Mouse (Mus musculus) retina, postnatal 7 days (tissue): ENCODE results near the gene Nr2f1.
"Not testable (repeated sequence)": the region's sequence is repeated elsewhere in the genome, so short reads cannot be mapped to it uniquely, and the experiment has no call there.

Source experiments
- DNase-seq: peaks from one replicate; pipeline ENCODE4 v3.0.0-alpha.2; 2012; ENCODE audit warnings: low read depth, low spot score

Nr2f1 gene

DNA sequence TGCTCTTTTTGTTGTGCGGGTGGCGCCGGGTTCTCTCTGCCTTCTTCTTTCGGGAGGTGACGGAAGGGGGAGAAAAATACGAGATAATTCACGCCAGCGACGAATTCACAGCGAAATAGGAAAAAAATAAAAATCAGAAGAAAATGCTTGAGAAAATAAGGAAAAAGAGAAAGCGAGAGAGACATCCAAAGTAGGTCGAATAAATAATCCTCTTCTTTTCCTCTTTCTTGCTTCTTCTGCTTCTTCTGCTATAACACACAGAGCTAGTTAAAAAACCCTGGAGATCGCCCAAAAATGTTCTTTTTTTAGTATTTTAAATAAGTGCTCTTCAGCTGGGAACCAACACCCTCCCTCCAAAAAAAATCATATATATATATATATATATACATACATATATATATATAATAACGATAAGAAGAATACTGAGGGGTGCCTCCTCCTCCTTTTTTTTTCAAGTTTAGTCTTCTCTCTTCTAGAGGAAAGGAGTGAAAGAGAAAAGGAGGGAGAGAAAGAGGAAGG is at the start of gene Nr2f1:
Gene Nr2f1 (minus strand): TSS at position 116 of the 519 bp plus-strand sequence.
- no peak for DNase-seq

DNA sequence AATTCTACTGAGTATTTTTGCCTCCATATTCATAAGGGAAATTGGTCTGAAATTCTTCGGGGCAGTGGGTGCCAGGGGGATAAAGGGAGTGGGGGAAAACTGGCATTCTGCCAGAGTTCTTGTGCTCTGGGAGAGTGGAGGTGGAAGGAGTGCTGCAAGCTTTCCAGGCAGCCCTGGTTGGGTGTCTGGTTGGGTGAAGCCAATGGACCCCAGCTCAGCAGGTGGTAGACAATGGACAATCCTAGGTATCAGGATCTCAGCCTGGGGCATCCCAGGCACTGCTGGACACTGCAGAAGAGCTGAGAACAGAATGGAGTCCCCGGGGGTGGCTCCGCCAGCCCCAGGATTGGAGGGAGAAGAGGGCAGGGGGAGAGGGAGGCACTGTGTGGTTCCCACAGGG is 22.1 kb upstream of the Nr2f1 start:
- no peak for DNase-seq

DNA sequence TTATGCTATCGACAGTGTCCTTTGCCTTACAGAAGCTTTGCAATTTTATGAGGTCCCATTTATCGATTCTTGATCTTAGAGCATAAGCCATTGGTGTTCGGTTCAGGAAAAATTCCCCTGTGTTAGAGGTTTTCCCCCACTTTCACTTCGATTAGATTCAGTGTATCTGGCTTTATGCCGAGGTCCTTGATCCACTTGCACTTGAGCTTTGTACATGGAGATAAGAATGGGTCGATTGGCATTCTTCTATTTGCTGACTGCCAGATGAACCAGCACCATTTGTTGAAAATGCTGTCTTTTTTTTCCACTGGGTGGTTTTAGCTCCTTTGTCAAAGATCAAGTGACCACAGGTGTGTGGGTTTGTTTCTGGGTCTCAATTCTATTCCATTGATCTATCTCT is 20.7 kb upstream of the Nr2f1 start:
- DNase-seq = not testable (repeated sequence)

DNA sequence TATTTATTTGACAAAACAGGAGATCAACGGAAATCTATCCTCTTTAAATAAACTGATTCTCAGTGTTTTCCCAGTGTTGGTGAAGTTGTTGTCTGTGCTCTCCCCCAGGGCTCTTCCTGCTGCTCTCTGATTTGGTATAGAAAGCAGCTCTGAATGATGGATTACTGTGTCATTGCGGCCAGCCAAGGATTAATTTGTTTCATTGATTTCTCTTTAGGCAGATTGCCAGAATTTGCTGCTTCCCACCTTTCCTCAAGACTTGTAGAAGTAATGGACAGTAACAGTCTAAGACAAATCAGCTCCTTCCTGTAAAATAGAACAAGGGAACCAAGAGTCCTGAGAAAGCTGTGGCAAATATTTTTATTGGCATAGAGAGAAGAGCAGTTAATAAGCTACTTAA is 15.7 kb upstream of the Nr2f1 start:
- DNase-seq = no peak

DNA sequence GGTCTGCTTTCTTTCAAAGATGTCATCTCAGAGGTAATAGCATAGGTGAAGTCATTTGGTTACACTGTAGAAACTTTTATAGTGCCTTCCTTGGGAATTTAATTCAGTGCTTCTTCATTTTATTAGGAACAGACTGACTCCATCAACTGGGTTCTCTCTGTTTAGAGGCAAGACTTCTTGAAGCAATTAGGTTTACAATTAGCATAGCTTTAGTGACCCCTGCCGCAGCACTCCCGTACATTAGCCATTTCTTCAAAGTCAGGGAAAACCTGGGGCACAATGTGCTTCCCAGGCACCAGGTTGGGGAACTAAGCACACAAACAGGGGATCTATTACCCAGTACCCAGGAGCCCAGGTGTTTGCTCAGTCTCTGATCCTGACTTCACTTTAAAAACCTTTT is 13.6 kb upstream of the Nr2f1 start:
- no peak for DNase-seq

DNA sequence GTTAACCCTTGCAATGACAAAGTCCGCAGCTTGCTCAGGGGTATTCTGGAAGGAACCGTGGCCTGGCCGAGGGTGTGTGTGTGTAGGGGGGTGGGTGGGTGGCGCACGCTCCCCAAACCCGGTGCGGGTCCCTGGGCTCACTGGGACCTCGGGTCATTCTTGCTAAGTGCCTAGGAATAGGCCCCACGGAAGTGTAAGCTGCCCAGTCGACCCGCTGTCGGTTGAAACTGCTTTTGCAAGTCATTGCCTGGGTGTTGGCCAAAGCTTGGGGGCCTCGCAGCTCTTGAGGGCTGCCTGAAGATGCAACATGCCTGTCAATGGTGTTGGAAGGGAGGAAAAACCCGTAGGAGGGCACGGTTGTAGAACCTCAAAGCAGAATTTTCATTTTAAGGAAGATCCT is 12.6 kb upstream of the Nr2f1 start:
- no peak for DNase-seq

DNA sequence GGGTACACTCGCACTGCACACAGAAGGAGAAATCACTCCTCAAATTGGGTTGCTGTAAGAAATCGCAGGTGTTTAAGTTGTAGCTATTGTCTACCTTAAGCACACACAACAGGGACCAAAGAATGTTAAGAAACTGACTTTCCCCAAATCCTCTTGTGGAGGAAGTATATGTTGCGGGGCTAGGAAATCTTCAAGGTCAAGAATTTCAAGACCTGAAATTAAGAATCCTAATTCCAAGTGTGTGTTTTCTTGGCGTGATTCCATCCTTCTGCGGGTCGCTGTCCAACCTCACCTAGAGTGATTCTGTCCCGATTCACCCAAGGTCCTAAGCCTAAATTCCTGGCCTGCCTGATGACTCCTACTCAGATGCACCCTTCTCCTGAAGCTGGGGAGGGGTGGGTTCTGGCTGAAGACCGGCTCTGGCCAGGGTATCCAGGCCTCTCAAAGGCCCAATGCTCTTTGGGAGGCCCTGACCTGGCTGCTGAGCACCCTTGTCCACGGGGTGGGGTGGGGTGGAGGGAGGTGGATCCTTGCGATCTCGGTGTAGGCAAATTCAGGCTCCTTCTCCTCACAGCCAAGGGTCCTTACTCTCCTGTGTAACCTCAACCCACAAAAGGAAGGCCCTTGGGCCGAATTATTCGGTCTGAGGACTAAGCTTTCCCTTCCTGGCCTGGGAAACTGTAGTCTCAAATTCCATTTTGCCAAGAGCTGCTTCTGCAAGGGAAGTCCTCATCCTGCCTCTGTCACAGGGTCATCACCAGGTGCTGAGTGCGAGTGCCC is 11.9 kb upstream of the Nr2f1 start:
- DNase-seq = no peak

DNA sequence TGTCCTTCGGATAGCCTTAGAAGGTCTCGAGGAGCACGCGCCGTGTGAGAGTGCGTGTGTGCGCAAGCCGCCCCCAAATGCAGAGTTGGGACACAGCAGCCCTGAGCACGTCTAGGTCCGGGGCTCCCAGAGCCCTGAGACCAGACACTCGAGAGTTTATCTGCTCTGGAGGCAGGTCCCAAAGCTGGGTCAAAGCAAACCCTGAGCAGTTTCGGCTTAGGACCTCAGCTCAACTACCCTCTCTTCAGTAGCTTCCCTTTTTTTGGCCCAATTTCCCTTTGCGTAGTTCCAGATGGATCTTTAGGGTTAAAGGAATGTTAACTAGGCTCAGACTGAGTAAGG is 11.2 kb upstream of the Nr2f1 start:
- DNase-seq = no peak

DNA sequence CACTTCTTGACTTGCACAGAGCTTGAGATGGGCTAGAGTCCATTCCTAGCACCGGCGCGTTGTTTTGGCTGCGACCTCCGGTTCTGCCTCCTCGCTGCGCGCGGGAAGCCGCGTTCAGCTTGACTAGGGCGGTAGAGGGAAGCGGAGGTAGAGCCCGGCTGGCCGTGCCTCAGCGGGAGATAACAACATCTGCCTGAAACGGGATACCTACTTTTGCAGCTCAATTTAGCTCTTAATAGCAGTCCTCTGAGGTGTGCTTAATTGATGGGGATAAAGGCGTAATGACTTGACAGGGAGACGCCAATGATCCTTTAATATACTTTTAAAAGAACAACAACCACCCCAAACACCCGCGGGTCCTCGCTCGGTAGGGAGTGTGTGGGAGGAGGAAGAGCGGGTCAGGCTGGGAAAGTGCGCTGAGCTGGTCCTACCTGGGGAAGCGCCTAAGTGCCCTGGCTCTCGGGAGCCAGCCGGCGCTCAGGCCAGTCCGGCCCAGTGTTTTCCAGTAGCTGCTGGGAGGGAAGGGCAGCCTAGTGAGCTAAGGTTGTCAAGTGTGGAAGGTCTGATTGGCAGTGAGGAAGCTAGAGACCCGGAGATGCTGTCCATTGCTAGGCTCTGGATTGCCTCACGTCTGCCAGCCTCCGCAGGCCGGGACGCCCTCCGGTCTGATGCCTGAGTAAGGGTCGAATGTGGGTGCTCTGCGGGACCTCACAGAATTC is 10.6 kb upstream of the Nr2f1 start:
- no peak for DNase-seq

DNA sequence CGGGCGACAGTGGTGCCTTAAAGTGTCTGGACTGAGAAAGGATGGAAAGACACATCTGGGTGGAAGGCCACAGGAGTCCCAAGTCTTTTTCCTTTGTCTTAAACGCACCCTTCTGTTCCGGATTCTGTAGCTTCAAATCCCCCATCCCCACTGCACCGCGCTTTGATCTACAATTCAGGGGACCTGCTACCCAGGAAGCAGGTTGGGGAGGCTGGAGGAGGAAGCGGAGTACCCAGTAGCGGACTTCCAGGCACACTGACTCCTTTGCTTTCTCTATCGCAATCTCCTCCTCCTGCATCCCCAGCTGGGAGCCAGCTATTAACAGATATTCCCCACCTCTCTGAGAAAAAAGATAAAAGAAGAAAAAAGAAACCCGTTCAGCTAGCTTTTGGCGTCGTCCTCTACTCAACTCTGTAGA is 10.1 kb upstream of the Nr2f1 start:
- no peak for DNase-seq

DNA sequence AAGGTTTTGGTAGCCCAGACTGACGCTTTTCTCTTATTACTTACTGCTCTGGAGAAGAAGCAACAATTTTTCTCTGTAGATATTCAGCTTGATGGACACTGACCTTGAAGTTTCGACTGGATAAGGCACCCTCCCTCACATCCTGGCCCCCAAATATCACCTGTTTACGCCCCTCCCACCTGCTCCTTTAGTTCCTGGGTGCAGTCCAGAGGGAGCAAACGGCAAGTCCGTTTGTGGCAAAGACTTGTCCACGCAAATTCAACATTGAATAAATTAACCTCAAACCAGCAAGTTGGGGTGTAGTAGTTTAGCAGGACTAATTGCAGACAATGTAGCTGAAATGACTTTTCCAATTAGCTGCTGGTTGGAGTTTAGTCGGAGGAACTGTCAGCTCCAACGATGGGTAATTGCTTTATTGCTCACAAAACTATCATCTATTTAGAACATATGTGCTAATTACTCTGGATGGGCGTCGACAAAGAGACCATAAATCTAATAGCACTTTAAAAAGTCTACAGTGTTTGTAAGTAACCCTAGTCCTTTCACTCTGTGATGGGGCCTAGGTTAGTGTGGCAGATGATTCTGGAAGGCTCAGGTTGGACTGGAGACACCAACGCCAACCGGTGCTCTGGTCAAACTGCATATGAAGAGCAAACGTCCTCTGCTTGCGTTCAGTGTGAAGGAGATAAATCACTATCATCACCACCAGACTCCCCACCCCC is 9.3 kb upstream of the Nr2f1 start:
- no peak for DNase-seq

DNA sequence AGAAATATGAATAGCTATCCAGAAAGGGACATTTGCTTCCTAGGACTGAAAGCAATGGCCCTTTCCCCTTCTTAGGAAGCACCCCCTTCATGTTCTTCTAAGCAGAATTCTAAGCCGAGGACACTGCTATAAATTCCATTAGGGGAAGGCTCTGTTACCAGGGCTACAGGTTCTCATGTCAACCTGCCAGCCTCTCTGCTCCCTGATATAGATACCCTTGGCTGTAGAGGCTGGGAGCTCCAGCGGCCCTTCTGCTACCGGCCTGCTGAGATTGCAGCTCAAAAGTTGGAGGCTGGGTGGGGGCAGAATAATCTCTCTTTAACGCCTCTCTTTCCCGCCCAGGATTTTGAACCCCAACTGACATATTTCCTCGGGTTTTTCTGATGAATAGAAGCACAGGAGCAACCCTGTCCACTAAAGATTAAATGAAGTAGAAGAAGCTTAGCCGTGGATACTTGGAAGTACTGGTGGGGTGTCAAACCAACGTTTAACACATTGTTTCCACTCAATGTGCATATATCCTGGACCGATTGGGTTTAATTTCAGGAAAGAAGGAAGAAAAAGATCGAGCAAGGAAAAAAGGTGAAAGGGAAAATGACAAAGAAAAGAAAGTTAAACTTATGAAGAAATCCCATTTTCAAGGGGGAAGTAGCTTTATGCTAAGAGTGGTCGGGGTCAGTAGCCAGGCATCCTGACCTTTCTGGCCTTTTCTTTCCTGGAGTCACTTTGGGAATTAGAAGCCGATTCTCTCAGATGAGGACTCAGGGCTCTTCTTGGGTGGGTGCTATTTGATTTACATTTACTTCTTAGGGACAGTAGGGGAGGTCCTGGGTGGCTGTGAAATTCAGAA is 8.5 kb upstream of the Nr2f1 start:
- no peak for DNase-seq

DNA sequence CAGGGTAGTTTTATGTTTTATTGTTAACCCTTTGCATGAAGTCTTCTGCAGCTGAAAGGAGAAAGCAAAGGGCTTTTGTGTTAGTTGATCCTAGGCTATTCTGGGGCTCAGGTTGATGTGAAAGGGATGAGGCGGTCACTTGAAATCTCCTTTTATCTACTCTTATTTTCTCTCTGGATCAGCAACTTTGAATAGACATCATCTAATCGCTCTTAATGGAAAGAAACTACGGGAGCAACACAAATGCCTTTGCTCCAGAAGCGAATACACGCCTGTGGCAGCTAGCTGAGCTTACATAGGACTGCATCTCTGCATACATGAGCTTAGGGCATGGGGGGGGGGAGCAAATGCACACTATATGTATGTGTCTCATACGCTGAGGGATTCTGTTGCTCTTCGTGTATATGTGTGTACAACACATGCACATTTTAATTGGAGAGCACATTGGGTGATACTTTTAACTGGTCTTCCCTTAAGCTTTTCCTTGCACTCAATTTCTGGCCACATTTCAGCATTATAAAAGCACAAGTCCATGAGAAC is 7.4 kb upstream of the Nr2f1 start:
- no peak for DNase-seq

DNA sequence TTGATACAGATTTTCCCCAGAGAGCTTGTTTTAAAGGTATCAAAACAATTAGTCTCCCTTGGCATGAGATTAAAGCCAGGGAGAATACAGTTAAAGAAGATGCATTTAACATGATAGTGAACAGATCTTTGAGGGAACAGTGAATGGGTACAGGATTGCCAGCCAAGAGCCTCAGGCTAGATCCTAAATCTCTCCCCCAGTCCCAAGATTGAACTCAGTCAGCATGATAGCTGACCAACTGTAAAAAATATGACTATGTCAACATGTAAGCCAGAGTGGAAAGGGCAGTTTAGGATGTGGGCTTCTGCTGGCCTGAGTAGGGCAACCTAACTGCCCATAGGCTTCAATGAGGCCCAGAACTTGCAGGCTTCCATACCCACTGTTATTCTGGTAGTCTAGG is 5.9 kb upstream of the Nr2f1 start:
- DNase-seq = no peak

DNA sequence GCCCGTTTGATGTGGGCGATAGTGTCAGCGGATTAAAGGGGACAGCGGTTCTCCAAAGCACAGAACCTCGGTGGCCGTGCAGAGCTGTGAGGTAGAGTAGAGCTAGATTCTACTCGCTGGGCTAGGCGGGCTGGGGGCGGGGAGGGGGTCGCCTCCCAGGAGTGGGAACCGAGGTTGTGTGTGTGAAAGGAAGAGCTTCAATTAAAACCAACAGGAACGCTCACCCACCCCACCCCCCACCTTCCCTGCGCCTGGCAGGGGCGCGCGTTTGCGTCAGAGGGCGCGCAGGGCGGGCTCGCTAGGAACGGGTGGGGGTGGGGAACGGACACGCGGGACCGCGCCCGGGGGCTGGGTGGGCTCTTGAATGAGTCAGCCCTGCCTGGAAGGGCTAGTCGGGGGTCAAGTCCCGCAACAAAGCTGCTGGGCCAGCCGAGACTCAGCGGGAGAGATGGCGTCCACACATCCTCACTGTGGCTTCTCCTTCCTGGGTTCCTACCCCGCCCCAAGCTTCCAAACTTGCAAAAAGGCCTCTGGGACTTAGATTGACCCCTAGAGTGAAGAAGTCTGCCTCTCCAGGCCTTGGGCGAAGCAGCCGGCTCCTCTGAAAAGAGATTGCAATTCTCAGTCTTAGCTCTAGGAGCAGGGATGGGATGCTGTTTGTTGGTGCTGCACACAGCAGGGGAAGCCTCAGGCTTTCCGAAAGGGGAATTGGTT is 3.9 kb upstream of the Nr2f1 start:
- DNase-seq = no peak

DNA sequence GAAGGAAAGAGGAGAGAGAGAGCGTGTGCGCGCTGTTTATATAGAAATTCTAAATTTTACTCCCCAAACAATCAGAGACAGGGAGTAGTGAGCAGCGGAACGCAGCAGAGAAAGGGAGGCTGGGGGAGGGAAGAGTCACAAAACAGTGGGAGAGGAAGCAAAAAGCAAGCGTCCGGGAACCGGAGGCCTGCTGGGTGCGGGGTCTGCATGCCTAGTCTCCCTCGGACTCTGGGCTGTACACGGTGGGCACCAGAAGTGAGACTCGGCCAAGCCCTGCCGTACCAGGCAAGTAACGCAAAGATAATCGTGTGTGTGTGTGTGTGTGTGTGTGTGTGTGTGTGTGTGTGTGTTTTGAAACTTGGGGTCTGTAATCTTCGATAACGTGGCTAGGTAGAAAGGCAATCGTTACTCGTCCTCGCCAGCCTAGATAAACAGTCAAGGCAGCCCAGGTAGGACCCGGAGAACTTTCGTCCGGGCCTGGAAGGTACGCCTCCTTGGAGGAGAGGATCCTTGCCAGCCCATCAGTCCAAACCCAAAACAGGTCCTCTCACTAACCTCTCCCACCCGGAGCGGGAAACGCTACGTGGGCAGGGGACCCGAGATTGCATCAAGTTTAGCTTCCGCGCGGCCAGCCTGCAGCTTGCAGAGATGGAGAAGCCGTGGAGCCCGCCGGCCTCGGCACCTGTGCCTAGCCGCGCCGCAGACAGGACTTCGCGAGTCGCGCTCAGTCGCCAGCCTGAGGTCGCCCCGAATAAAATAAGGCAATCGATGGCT is 3.2 kb upstream of the Nr2f1 start:
- DNase-seq = no peak

DNA sequence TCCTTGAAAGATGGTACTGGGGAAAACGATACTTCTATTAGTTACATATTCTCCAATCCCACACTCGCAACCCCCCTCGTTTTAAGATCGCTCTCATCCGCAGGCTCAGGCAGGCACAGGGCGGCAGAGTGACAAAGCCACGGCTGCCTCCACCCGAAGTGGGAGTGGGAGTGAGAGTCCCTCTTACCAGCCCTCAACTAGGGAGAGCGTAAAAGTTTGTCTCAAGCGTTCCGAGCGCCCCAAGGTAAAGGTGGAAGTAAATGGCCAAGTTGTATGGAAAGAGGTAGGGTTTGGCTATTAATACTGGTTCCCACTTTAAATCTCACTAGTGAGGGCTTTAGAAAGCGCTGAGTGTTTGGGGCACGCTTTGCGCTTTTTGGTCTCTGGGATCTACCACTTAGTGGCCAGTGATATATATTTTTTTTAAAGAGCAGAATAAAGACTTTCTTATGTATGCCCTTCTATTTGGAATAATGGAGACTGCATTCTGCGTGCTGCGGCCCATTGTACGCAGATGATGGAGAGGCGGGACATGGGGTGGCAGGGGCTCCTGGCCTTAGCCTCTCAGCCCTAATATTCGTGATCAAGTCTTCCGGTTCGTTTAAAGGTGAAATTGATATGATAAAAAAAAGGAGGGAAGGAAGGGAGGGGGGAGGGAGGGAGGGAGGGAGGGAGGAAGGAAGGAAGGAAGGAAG is 2.5 kb upstream of the Nr2f1 start:
- no peak for DNase-seq

DNA sequence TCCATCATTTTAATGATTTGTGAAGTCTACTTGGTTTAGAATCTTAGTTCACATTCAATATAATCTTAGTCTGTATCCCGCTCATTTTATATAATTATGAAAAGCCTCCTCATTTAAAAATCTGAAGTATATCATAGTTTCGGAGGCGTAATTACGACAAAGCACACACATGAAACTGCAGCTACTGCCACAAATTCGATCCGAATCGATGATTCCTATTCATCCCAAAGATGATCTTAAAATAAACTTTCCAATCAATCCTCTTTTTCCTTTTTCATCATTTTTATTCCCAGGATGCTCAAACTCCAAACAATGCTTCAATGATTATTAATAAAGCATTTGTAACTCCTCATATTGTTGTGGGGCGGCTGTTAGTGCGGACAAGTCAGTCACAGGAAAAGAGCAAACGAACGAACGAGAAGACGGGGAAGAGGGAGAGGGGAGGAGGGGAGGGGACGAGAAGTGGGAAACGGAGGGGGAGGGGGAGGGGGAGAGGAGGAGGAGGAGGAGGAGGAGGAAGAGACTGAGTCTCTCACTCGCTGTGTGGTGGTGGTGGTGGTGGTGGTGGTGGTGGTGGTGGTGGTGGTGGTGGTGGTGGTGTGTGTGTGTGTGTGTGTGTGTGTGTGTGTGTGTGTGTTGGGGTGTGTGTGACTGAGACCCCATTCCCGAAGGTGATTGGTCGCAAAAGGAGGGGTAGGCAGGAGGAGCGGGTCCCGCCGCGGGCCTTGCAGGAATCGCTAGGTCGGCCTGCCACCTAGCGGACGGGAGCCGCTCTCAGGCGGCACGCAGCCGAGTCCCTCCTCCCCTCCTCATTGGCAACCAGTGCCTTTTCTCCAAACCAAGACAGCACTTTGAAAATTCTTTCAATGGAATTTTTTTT is 1.7 kb upstream of the Nr2f1 start:
- DNase-seq = no peak
